22 mouse cellular contexts compared by ENCODE assay signal in the genomic region with DNA sequence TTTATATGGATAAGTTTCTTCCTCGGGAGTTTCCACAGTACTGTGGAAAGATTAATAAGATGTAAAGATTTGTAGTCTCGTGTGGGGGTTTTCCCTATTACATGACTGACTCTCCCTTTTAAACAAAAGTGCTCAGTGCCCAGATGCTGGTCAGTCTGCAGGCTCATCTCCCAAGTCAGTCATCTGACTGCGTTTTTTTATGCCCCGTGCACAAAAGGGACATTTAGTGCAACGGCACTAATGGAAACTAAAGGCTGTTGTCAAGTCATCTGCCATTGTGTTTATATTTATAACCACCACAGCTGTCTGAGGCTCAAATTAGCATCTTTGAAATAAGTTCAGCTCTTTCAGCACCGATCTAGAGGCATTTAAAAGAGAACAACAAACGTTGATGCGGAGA.
DNase-seq lines count a peak whose midpoint lies in the region; ATAC-seq and TF ChIP-seq lines count a peak whose summit lies in the region.
"Had no signal": no experiment of that assay in that cellular context is flagged by ENCODE, and none has a peak within 500 bp of the region (broad histone marks: within the 10 kb centered on the region; RNA-seq: fewer than 3 reads in every experiment).

No protein-coding gene starts in this region.

- intact Hi-C loops in left cerebral cortex, postnatal 25 days (cut with DNase I): no loop called here
- intact Hi-C loops in left cerebral cortex, postnatal 36 days (cut with DNase I): no loop called here

- DNase-seq in heart, adult 11 months: peak; percentile 22
- no peak for DNase-seq in heart, adult 9 months (ENCODE audit: low spot score in 2 of 2)
- peak; percentile 11 to 41 for DNase-seq in left cerebral cortex, postnatal 25 days (ENCODE audit: low spot score in 2 of 2)
- no peak for DNase-seq in left cerebral cortex, postnatal 36 days (ENCODE audit: low spot score in 2 of 2)
- peak; percentile 49 for DNase-seq in mesoderm, embryonic 11.5 days (ENCODE audit: low read depth, low spot score)
- DNase-seq in gastrocnemius, adult 18-20 months (ENCODE audit: low spot score): no peak
- DNase-seq: adrenal gland, postnatal 10 days; gastrocnemius, postnatal 36 days; kidney, adult 11 months; liver, postnatal 0 days; lung, postnatal 10 days; right cerebral cortex, postnatal 14 days; thymus, adult 18-20 months had no signal

- no peak for TF ChIP-seq POLR2A in cortical plate, adult 2 months (IDR thresholded peaks at IDR 0.05; ENCODE audit: extremely low read depth, insufficient read depth, low read length)

- 0 out of 2 replicates have a peak overlapping the region, but pooled peaks have one; percentile 43 for H3K27ac ChIP-seq in cortical plate, adult 2 months (ENCODE audit: insufficient read depth, low read length)
- H3K27ac ChIP-seq: heart, embryonic 10.5 days; hindbrain, embryonic 10.5 days; hindbrain, postnatal 0 days; limb, embryonic 10.5 days had no signal

- H3K4me1 ChIP-seq in cortical plate, adult 2 months (ENCODE audit: control insufficient read depth, insufficient read depth, low read length): no peaks in the 10 kb centered on the region
- H3K4me1 ChIP-seq: heart, embryonic 10.5 days; limb, embryonic 10.5 days had no signal

- H3K4me3 ChIP-seq in cortical plate, adult 2 months (ENCODE audit: insufficient read depth, low read length): no peak overlapping the region
- H3K4me3 ChIP-seq: erythroblast, embryonic 14.5 days; heart, embryonic 10.5 days; hindbrain, embryonic 10.5 days; limb, embryonic 10.5 days had no signal

- TF ChIP-seq CTCF in cortical plate, adult 2 months (IDR thresholded peaks at IDR 0.05; ENCODE audit: extremely low read depth, insufficient read depth, low read length): no peak

- no peak for ATAC-seq in erythroblast, adult 5-6 weeks (replicated peaks; ENCODE audit: low FRiP score, poor library complexity, severe bottlenecking)
- ATAC-seq: forebrain, embryonic 14.5 days; hindbrain, postnatal 0 days; liver, postnatal 0 days; midbrain, embryonic 16.5 days had no signal

Comparison
In these comparisons a context has a peak if more than half of its experiments do, and no peak if none do; other contexts are left out.
1. DNase-seq: peak in heart, adult 11 months (single experiment), left cerebral cortex, postnatal 25 days (2 of 2) and mesoderm, embryonic 11.5 days (single experiment); none in heart, adult 9 months (0 of 2), left cerebral cortex, postnatal 36 days (0 of 2) and gastrocnemius, adult 18-20 months (single experiment).